Mouse (Mus musculus) midbrain, embryonic 12.5 days (tissue): ENCODE data around the gene Wfdc16. TPM values are rescaled to one million over a fixed set of nuclear protein-coding genes. Genes with fewer than 3 reads are reported as not detected.
"Not testable (repeated sequence)": the region's sequence is repeated elsewhere in the genome, so short reads cannot be mapped to it uniquely, and the experiment has no call there.

Experiments used
- ATAC-seq: fragments of 200-750 bp; cut with Nextera tagmentation; 2 replicates; pipeline ENCODE4 v1.8.0; 2017; ENCODE audit warnings: low read depth, moderate TSS enrichment, moderate library complexity; ENCODE audit not compliant: low FRiP score
- H3K27ac ChIP-seq: fragments of 300-500 bp; sonication (generic); replicated peaks from 2 replicates; pipeline ENCODE4 v1.5.1; 2016; ENCODE audit warnings: mild to moderate bottlenecking
- H3K27me3 ChIP-seq: fragments of 300-500 bp; sonication (generic); 2 replicates; pipeline ENCODE4 v1.6.1; 2016; ENCODE audit warnings: mild to moderate bottlenecking
- H3K36me3 ChIP-seq: fragments of 300-500 bp; sonication (generic); 2 replicates; pipeline ENCODE4 v1.6.1; 2016
- H3K4me1 ChIP-seq: fragments of 300-500 bp; sonication (generic); 2 replicates; pipeline ENCODE4 v1.6.1; 2016
- H3K4me2 ChIP-seq: fragments of 300-500 bp; sonication (generic); replicated peaks from 2 replicates; pipeline ENCODE4 v1.6.1; 2016; ENCODE audit warnings: mild to moderate bottlenecking, moderate library complexity
- H3K4me3 ChIP-seq: fragments of 300-500 bp; sonication (generic); 2 replicates; pipeline ENCODE4 v1.5.1; 2016; ENCODE audit warnings: mild to moderate bottlenecking
- H3K9ac ChIP-seq: fragments of 300-500 bp; sonication (generic); replicated peaks from 2 replicates; pipeline ENCODE4 v1.6.1; 2016; ENCODE audit warnings: mild to moderate bottlenecking, moderate library complexity
- H3K9me3 ChIP-seq: fragments of 300-500 bp; sonication (generic); 2 replicates; pipeline ENCODE4 v1.6.1; 2016; ENCODE audit warnings: mild to moderate bottlenecking
- WGBS: fragments of 180-500 bp; shearing (Covaris S2); methylation state at CpG from one replicate; pipeline ENCODE4 v1.1.7; 2016; 5-methylcytosine and 5-hydroxymethylcytosine counted together
- polyA plus RNA-seq: library from polyadenylated mRNA; unstranded; fragments of >200 nt; fragmentation: Nextera tagmentation; extraction: Ambion mirVana; gene quantifications from 2 replicates; pipeline ENCODE4 v1.2.1, GENCODE M21; 2016

Wfdc16 gene
- polyA plus RNA-seq, 1 experiment from 2014 or later = not detected

GRCm38 (mm10) chr2:164641881-164642673, 3.5 kb upstream of the Wfdc16 start:
- ATAC-seq = no peak
- Histone ChIP-seq H3K27me3 (no peaks in the 10 kb centered on the region), H3K4me3 (no peak overlapping the region), H3K9me3 (0 out of 2 replicates have a peak, but pooled peaks cover 3% of the 10 kb centered on the region), H3K4me1 (no peaks in the 10 kb centered on the region), H3K9ac (no peak overlapping the region), H3K27ac (no peak overlapping the region), H3K4me2 (no peak overlapping the region), H3K36me3 (no peaks in the 10 kb centered on the region)
- WGBS = 80% methylated on average over 13 of the region's 13 CpGs

- 0 out of 2 replicates have a peak, but pooled peaks cover 3% of the 10 kb centered on the region for H3K9me3 ChIP-seq
- no peak for ATAC-seq
Observed at GRCm38 (mm10) chr2:164641129-164641528, 2.5 kb upstream of the Wfdc16 start.

GRCm38 (mm10) chr2:164635266-164635665, 3.3 kb downstream of the Wfdc16 start:
- Histone ChIP-seq H3K4me1 (no peaks in the 10 kb centered on the region), H3K4me2 (no peak overlapping the region), H3K9ac (no peak overlapping the region), H3K4me3 (no peak overlapping the region), H3K36me3 (no peaks in the 10 kb centered on the region), H3K27me3 (no peaks in the 10 kb centered on the region), H3K27ac (no peak overlapping the region), H3K9me3 (no peaks in the 10 kb centered on the region)
- 87% methylated on average over 9 of the region's 9 CpGs for WGBS
- ATAC-seq = no peak

More at GRCm38 (mm10) chr2:164641129-164641528, 2.5 kb upstream of the Wfdc16 start:
- Histone ChIP-seq H3K27me3 (no peaks in the 10 kb centered on the region), H3K27ac (no peak overlapping the region), H3K4me2 (no peak overlapping the region), H3K4me1 (no peaks in the 10 kb centered on the region), H3K4me3 (no peak overlapping the region), H3K36me3 (no peaks in the 10 kb centered on the region), H3K9ac (no peak overlapping the region)
- 66% methylated on average over 7 of the region's 7 CpGs for WGBS

GRCm38 (mm10) chr2:164621775-164622174, 16.8 kb downstream of the Wfdc16 start:
- Histone ChIP-seq H3K36me3 (no peaks in the 10 kb centered on the region), H3K4me3 (no peak overlapping the region), H3K9me3 (no peaks in the 10 kb centered on the region), H3K27ac (no peak overlapping the region), H3K4me2 (no peak overlapping the region), H3K9ac (no peak overlapping the region), H3K4me1 (no peaks in the 10 kb centered on the region), H3K27me3 (no peaks in the 10 kb centered on the region)
- WGBS = 87% methylated on average over 4 of the region's 4 CpGs
- ATAC-seq = no peak

GRCm38 (mm10) chr2:164619050-164619449, 19.5 kb downstream of the Wfdc16 start:
- H3K27me3 ChIP-seq = no peaks in the 10 kb centered on the region
- ATAC-seq = no peak
- H3K4me1 ChIP-seq = no peaks in the 10 kb centered on the region
- H3K36me3 ChIP-seq = no peaks in the 10 kb centered on the region
- H3K4me3 ChIP-seq = no peak overlapping the region
- no peak overlapping the region for H3K4me2 ChIP-seq
- H3K9ac ChIP-seq = no peak overlapping the region
- WGBS = 87% methylated on average over 5 of the region's 5 CpGs
- no peaks in the 10 kb centered on the region for H3K9me3 ChIP-seq
- no peak overlapping the region for H3K27ac ChIP-seq

DNA sequence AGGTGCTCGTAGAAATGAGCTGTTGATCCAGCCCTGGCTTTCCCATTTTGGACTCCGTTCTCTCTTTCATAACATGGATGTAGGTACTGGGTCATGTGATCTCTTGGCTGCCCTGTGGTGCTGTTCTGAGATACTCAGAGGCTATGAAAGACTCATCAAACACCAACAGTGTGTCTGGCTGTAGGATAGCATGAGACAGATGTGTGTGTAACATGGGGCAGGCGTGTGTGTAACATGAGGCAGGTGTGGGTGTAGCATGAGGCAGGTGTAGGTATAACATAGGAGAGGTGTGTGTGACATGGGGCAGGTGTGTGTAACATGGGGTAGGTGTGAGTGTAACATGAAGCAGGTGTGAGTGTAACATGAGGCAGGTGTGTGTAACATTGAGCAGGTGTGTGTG, 23.2 kb downstream of the Wfdc16 start:
- H3K4me3 ChIP-seq = no peak overlapping the region
- H3K9me3 ChIP-seq = no peaks in the 10 kb centered on the region
- H3K27me3 ChIP-seq = no peaks in the 10 kb centered on the region
- no peak overlapping the region for H3K9ac ChIP-seq
- no peaks in the 10 kb centered on the region for H3K36me3 ChIP-seq
- H3K4me2 ChIP-seq = no peak overlapping the region
- WGBS = 95% methylated on average over 3 of the region's 3 CpGs
- no peak for ATAC-seq
- H3K4me1 ChIP-seq = no peaks in the 10 kb centered on the region
- no peak overlapping the region for H3K27ac ChIP-seq

DNA sequence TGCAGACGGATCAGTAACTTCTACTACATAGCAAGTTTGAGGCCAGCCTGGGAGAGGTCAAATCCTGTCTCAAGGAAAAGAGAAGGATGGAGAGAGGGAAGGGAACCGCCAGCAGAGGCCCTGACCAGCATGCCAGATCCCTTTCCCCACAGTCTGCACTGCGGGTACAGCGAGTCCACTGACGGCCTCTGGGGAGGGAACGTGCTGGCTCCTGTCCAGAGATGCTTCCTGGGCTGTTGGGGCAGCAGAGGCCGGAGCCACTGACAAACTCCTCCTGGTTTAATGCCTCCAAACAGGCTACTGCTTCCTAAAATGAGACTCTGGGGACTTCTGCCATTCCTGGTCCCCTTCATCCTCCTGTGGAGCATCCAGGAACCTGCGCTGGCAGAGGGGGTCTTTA, 25.1 kb downstream of the Wfdc16 start, which contains the start of the genes Wfdc6b and Wfdc8:
TSS of gene Wfdc6b (plus strand) at position 52 of the 400 bp plus-strand sequence.
TSS of gene Wfdc8 (minus strand) at position 156 of the 400 bp plus-strand sequence.
- not testable (repeated sequence) for H3K27ac ChIP-seq, H3K9me3 ChIP-seq, ATAC-seq, H3K27me3 ChIP-seq, H3K4me2 ChIP-seq, H3K4me1 ChIP-seq, H3K36me3 ChIP-seq, H3K9ac ChIP-seq, H3K4me3 ChIP-seq
- WGBS = 69% methylated on average over 8 of the region's 8 CpGs

GRCm38 (mm10) chr2:164608781-164609180, 29.8 kb downstream of the Wfdc16 start:
- Histone ChIP-seq H3K4me2 (no peak overlapping the region), H3K4me1 (no peaks in the 10 kb centered on the region), H3K27ac (no peak overlapping the region), H3K36me3 (no peaks in the 10 kb centered on the region), H3K9me3 (no peaks in the 10 kb centered on the region), H3K4me3 (no peak overlapping the region), H3K9ac (no peak overlapping the region), H3K27me3 (no peaks in the 10 kb centered on the region; the same call in 1 of the 2 replicates)
- WGBS = 83% methylated on average over 6 of the region's 6 CpGs
- ATAC-seq = no peak

DNA sequence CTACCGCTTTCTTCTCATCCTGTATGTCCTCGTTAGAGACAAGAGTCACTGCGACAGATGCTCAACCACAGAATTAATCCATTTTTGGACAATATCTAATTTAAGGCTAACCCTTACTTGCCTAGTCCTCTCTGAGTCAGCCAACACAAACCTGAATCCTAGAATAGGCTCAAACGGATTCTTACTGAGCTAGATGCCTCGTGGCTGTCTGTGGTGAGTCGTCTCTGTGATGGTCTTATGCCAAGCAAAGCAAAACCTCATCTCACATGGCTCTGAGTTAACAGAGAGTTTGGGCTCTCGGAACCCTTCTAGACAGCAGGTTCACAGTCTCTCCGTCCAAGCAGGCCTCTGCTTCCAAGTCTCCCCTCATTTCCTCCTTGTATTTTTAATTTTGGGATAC, 34.2 kb downstream of the Wfdc16 start:
- Histone ChIP-seq H3K4me1 (no peaks in the 10 kb centered on the region), H3K4me3 (no peak overlapping the region), H3K4me2 (no peak overlapping the region), H3K27me3 (no peaks in the 10 kb centered on the region; the same call in 1 of the 2 replicates), H3K36me3 (no peaks in the 10 kb centered on the region), H3K9ac (no peak overlapping the region), H3K9me3 (no peaks in the 10 kb centered on the region), H3K27ac (no peak overlapping the region)
- ATAC-seq = no peak
- 91% methylated on average over 8 of the region's 8 CpGs for WGBS

DNA sequence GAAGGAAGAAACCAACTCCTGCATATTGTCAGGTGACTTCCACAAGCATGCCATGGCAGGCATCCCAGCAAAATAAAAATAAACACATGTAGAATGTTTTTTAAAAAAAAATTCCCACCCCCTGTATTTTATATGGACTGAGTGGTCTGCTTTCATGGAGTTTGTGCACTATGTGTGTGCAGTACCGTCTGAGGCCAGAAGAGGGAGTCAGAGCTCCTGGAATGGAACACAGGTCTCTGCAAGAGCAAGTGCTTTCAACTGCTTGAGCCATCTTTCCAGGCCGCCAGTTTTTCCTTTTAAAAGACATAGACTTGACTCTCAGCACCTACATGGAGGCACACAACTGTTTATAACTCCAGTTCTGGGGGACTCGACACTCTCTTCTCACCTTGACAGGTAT, 35.1 kb downstream of the Wfdc16 start:
- no peak for ATAC-seq
- no peaks in the 10 kb centered on the region; the same call in 1 of the 2 replicates for H3K27me3 ChIP-seq
- 91% methylated on average over 3 of the region's 3 CpGs for WGBS
- H3K9ac ChIP-seq = no peak overlapping the region
- no peaks in the 10 kb centered on the region for H3K9me3 ChIP-seq
- no peak overlapping the region for H3K4me3 ChIP-seq
- H3K27ac ChIP-seq = no peak overlapping the region
- H3K36me3 ChIP-seq = no peaks in the 10 kb centered on the region
- H3K4me2 ChIP-seq = no peak overlapping the region
- H3K4me1 ChIP-seq = no peaks in the 10 kb centered on the region

DNA sequence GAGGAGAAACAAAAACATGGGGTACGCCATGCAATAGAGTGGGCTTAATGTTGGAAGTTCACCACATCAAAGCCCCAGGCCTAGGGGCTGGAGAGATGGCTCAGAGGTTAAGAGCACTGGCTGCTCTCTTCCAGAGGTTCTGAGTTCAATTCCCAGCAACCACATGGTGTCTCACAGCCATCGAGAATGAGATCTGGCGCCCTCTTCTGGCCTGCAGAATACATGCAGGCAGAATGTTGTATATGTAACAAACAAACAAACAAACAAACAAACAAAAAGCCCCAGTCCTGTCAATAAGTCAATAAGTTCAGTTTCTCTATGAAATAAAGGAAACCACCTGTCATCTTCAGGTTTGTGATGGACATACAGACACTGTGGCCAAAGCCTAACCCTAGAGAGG, 38.4 kb downstream of the Wfdc16 start:
- no peaks in the 10 kb centered on the region for H3K27me3 ChIP-seq
- H3K4me3 ChIP-seq = no peak overlapping the region
- 72% methylated on average over 3 of the region's 3 CpGs for WGBS
- no peaks in the 10 kb centered on the region for H3K9me3 ChIP-seq
- no peak overlapping the region for H3K27ac ChIP-seq
- H3K36me3 ChIP-seq = no peaks in the 10 kb centered on the region
- no peak overlapping the region for H3K4me2 ChIP-seq
- H3K4me1 ChIP-seq = no peaks in the 10 kb centered on the region
- no peak overlapping the region for H3K9ac ChIP-seq
- no peak for ATAC-seq

DNA sequence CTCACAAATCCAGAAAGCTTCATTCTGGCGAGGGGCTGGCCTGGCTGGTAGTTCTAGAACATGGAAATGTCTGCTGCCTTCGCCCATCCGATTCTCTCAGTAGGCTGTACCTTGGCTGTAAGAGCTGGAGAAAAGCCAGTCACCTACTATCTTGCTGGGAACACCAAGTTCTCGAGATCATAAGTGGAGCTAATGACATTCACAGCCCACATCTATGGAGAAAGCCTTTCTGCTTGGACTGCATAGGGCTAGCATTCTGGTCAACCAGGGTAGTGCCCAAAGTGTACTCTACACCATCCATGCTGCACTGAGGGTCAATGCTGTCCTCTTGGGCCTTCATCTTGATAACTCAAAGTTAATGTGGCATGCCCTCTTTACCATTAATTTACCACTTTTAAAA, 45.1 kb downstream of the Wfdc16 start, which contains the start of gene Eppin:
TSS of gene Eppin (minus strand) at position 101 of the 400 bp plus-strand sequence.
- Histone ChIP-seq H3K9me3 (no peaks in the 10 kb centered on the region), H3K27me3 (no peaks in the 10 kb centered on the region; the same call in 1 of the 2 replicates), H3K27ac (no peak within 1 kb of the TSS), H3K36me3 (no peaks in the 10 kb centered on the region), H3K9ac (no peak within 1 kb of the TSS), H3K4me3 (no peak within 1 kb of the TSS), H3K4me2 (no peak within 1 kb of the TSS), H3K4me1 (no peaks in the 10 kb centered on the region)
- 70% methylated on average over 4 of the region's 4 CpGs for WGBS
- ATAC-seq = no peak
